Mouse (Mus musculus) telencephalon, adult 2 months (tissue): ENCODE measurements around the gene Gipc2.
"Not testable (repeated sequence)": the region's sequence is repeated elsewhere in the genome, so short reads cannot be mapped to it uniquely, and the experiment has no call there.

Source experiments
- DNase-seq: peaks from one replicate; pipeline ENCODE4 v3.0.0-alpha.2; 2011; ENCODE audit warnings: low read depth, low spot score

The Gipc2 gene

DNA sequence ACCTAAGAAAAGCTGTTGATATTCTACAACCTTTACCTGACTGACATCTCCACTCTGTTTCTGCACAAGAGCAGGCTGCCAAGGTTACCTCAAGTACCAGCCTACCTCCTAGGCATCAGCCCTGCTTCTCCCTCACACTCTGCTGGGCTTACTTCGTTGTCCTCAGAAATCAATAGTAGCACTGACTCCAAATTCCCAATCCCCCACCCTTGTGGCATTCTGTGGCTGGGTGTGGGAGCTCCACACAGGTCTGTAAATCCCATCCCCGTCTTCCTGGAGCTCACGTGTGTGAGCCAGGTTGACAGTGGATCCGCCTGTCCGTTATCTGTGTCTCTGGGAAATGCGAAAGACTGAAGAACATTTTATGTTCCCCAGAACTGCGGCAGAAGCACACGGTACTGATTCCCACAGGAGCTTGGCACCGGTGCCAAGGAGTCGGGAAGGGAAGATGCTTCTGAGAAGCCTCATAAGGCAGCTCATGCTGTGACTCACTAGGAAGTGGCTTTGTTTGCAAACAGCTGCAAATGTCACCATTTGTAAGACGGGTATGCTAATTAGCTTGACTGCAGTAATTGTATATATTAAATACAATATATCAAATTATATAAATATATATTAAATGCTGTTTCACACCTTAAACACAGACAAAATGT lies 10.6 kb downstream of the Gipc2 start:
- peak; percentile 68 for DNase-seq

DNA sequence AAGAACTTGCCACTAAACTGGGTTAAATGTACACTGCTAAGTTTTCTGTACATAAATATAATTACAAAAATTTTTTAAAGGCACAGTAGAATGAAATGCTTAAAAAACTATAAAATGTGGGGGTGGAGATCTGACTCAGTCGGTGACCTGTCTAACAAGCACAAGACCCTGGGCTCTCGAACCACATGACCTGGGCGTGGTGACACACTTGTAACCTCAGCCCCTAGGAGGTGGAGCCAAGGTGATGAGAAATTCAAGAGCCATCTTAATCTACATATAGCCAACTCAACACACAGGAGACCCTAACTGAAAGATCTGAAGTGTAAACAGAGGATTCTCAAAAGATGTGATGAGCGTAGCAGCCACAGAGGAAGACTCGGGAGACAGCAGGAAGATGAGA lies 11.9 kb downstream of the Gipc2 start:
- no peak for DNase-seq

DNA sequence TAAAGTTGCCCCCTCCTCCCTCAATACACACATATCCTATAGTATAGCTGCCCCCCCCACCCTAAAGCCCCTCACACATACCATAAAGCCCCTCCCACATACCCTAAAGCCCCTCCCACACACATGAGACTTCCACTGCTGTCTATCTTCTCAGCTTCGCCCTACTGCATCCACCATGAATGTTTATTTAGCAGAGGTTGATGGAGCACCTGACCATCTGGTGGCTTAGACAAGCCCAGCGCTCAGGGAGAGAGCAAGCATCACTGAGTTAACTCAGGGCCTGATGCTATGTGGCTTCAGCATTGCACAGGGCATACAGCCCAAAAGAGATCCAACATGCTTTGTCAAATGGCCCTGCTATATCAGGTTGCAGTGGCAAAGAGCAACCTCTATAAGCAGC lies 12.9 kb downstream of the Gipc2 start:
- no peak for DNase-seq

DNA sequence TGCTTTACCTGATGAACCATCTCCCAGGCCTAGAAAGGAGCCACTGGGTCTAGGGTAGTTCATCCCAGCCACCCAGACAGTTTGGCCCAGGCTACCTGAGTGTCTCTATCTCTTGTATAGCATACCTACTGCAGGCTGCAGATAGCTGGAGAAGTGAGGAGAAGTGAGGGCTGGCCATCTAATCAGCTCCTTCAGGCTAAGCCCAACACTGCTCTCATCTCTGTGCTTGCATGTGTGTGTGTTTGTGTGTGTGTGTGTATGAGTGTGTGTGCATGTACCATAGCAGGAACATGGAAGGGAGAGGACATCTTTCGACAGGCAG lies 13.6 kb downstream of the Gipc2 start:
- DNase-seq, result no peak

DNA sequence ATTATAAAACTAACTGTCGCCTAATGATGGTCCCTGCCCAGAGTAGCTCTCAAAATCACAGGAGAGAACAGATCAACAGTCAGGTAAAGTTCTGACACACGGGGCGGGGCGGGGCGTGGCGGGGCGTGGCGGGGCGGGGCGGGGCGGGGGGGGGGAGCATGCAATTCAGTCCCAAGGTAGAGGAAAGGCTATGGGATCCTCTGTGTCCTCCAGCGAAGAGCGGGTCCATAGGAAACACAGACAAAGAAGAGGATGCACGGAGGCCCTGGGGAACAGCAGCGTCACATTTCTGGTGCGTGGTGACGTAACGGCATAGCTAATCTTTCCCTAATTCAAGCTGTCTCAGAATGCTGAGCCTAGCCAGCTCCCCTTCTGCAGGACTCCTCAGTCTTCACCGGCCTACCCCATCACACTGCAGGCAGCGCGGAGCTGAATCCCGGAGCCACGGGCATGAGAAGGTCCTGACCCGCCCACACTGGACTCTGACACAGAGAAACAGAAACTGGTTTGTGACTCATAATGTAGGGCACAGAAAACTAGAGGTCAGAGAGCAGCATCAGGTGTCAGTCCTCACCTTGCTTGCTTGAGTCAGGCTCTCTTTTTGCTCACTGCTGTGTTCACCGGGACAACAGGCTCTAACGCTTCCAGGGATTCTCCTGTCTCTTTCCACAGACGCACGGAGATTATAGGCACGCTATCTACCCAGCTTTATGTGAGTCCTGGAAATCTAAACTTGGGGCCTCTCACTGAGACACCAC lies 14.1 kb downstream of the Gipc2 start:
- no peak for DNase-seq

DNA sequence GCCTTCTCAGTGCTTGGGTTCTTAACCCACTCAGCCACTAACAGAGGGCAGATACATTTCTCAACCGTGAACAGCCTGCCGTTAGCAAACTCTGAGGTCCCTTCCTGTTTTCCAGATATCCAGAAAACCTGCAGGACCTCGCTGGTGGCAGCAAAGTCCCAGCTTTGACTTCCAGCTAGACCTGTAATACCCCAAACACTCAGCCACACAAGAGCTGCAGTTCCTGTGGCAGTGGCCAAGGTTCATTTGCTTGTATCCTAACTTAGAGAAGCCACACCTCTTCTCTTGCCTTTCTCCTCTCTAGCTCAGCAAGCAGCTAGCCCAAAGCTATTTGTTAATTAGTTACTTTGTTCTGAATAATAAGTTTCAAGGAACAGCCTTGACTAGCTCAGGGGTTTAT lies 16.2 kb downstream of the Gipc2 start:
- DNase-seq, result no peak

DNA sequence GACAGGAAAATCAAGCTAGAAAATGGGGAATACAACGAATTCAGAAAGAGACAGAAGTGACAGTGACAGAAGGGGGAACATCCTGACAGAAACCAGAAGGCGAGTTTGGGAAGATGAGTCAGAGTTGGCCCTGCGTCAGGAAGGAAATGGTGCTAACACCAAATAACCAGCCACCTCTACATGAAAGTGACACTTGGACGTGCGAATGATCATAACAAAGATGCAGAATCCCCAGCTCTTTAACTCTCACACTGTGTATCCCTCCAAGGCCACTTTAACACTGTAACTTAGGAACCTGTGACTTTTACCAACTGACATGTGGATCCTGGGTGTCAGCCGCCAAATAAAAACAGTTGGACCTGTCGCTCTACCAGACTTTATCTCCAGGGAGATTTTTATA lies 16.6 kb downstream of the Gipc2 start:
- no peak for DNase-seq

DNA sequence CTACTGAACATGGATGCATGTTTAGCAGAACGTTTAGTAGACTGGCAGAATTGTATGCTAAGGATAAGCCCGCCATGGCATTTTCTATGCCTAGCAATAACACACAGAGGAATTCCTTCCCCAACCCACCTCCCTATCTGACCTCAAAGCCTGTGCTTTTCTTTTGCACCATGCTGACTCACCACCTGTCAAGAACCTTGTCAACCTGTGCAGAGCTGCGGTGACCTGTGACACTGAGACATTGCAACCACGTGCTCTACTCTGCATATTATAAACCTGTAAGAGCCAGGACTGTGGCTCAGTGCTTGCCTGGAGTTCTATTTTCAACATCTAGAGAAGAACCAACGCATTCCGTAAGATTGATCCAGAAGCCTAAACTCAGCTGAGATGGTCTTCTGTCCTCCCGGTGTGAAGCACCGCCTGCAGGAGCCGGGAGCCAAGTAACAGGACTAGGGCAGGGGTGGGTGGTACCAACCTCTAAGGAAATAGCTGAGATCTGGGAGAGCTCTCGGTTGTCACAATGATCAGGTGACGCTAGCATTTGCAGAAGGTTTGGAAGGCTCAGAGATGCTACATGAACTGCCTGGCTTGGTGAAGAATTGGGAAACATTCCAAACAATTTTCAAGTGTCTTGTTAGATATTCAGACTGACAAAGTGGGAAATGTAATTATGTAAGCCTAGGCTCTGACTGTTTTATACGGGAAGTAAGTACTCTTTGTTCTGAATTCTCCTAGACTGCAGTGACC lies 18.8 kb downstream of the Gipc2 start:
- DNase-seq, result peak; percentile 61

DNA sequence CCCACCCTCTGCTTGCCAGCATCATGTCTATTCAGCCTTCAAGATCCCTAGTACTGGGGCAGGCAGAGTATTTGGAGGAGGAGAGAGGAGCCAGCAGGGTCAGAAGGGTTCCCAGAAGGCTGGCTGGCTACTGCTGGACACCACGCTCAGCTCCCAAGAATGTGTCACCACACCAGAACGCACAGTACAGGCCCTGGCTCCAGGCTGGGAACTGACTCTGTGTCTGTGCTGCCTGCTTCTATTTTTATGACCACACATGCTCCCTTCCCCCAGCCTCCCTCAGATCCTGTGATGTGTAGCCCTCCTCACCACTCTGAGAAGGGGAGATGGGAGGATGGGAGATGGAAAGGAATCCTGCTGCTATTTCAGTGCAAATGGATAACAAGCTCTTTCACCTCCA lies 20.8 kb downstream of the Gipc2 start:
- no peak for DNase-seq

DNA sequence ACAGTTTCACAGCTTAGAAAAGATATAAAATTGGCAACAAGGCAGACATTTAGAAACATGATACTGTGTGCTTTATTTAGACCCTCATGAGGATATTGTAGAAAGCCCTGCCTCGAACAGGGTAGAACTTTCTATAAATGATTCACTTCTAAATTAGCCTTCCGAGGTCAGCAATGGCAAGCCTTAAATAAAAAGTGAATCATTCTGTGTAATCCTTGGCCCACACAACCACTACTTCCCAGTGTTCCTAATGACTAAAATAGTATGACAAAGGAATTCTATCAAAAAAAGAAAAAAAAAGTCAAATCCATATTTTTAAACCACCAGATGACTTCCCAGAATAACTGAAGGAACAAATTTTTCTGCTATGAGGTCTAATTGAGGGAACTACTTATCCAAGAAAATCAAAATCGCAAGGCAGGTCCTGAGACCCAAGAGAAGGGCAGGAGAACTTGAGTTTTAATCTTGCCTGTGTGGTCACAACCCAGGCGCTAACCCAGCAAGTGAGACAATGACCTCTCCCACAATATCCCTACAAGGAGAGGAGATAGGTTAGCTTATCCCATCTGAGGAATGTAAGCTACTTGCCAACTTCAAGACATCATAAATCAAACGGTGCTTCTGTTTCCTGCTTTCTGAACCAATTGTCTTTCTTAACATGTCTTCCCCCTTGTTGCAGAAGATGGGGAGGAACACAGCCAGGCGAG lies 22.9 kb downstream of the Gipc2 start:
- DNase-seq, result no peak

DNA sequence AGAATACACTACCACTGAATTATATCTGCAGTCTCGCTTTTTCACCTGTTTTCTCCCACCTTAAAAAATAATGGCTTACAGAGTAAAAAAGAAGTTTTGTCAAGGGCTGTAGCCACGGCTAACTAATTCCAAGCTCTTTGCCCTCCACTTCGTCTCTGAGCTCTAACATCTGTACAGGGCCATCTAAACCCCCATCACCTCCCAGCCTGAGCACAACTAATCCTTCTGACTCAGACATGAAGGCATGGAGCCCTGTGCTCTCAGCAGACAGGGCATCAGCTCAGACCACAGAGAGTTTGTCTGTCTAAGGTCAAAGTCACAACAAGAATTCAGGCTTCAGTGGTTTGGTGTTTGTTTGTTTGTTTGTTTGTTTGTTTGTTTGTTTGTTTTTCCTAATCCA lies 23.9 kb downstream of the Gipc2 start:
- no peak for DNase-seq

DNA sequence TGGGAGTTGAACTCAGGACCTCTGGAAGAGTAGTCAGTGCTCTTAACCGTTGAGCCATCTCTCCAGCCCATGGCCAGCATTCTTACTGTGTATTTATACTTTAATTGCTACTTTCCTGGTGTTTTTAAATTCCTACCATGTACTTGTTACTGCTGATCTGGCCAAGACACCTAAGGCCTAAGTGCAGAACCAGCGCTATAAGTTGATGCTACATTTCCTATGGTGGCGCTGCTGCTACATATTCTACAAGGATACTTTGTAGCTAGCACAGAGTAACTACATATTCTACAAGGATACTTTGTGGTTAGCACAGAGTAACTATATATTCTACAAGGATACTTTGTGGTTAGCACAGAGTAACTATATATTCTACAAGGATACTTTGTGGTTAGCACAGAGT lies 26.7 kb downstream of the Gipc2 start:
- not testable (repeated sequence) for DNase-seq

DNA sequence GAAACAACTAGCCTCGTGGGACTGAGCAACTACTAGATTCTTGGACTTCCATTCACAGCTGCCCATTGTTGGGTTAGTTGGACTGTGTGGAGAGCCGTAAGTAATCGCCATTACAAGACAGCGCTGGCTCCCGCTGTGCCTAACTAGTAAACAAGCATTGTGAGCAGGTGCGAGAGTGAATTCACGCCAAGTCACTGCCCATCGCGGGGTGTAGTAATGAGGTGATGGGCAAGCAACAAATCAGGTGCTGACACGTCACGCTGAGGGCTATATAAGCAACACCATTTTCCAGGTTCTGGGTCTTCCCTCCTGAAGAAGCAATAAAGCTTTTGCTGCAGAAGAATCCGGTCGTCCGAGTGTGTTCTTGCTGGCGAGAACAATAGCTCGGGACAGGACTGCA lies 29.9 kb downstream of the Gipc2 start:
- DNase-seq, result not testable (repeated sequence)

DNA sequence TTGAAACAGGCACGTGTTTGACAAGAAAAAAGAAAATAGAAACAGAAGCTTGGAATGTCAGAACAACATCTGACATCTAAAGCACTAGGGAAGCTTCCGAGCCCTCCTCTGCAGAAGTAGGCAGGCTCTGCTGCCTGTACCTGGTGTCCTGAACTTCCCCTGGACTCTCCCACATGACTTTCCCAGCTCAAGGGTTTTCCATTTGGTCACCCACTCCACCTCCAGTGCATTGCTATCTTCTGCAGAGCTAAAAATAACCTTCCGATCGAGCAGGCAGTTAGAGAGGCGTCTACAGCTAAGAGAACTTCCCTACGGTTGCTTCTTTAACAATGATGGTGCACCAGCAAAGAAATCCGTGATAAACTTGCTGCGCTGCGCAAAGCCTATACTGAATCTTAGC lies 32.4 kb downstream of the Gipc2 start:
- DNase-seq, result no peak

DNA sequence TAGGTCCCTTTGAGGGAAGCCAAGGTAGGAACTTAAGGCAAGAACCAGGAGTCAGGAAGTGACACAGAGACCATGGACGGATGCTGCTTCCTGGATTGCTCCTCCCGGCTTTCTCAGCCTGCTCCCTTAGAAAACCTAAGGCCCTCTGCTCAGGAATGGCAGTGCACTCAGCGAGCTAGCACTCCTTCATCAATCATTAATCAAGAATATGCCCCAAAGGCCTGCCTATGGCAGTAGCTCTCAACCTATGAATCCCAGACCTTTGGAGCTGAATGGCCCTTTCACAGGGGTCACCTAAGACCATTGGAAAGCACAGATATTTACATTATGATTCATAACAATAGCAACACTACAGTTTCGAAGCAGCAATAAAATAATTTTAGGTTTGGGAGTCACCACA lies 35.1 kb downstream of the Gipc2 start:
- DNase-seq, result no peak

DNA sequence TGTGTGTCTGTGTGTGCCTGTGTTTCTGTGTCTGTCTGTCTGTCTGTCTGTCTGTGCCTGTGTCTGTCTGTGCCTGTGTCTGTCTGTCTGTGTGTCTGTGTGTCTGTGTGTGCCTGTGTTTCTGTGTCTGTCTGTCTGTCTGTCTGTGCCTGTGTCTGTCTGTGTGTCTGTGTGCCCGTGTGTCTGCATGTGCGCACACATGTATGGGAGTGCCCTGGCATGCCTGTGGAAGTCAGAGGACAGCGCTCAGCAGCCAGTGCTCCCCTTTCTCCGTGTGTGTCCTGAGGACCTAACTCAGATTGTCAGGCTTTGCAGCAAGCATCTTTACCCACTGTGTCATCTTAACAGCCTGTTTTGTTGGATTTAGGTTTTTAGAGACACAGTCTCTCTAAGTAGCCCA lies 36.6 kb downstream of the Gipc2 start:
- DNase-seq, result not testable (repeated sequence)

DNA sequence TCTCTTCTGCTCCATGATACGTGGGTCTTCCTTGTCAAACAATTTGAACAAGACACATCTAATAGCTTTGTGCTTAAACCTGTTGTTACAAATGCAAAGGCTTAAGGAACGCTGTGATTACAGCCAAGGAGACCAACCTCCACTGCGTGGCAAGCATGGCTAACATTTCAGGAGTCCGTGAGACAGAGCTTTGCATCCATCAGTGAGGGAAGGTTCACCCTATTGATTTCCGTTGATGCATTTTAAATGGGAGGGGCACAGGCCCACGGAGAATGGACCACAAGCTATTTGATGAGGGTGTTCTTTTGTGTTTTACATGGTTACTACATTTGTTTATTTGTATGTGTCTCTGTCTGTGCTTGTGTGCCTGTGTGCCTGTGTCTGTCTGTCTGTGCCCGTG lies 37.4 kb downstream of the Gipc2 start:
- no peak for DNase-seq

DNA sequence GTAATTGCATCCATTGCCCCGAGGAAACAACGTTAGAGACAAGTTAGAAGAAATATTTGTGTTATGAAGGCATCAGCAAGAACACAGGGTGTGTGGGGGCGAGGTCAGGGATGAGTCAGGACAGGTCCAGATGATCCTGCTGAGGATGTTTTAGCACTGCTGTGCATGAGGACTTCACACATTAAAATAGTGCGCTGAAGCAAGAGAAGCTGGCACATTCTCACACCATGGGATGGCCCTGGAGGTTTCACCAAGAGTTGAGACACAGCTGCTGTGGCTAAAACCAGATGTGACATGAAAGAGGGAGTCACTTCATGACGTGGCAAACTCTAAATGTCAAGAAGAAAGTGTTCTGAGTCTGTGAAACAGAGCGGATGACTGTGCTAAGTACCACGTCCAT lies 38.9 kb downstream of the Gipc2 start:
- DNase-seq, result no peak

DNA sequence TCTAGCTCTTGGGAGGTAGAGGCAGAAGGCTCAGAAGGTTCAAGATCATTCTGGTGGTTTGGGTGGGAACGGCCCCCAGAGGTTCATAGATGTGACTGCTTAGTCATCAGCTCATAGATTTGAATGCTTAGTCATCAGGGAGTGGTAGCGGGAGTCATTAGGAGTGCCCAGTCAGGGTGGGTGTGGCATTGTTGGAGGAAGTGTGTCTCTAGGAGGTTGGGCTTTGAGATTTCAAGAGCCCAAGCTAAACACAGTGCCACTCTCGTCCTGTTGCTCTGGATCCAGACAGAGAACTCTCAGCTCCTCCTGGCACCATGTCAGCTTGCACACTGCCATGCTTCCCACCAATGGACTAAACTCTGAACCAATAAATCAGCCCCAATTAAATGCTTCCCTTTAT lies 43.3 kb downstream of the Gipc2 start:
- DNase-seq, result no peak

DNA sequence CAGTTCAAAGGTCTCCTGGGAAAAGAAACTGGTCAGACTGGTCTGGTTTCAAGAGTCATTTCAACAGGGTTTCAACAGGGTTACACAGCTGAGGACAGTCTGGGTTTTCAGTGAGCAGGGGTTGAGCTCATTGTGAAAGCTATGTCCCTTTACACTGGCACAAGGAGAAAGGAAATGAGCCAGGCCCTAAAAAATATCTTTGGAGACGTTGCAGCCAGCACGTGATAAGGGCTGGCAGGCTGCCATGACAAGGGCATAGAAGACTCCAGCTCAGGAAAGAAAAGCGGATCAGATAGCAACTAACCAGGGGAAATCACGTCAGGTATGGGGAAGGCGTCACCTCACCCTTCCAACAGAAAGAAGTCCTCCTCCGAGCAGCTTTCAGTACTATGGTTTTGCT lies 43.9 kb downstream of the Gipc2 start:
- no peak for DNase-seq

DNA sequence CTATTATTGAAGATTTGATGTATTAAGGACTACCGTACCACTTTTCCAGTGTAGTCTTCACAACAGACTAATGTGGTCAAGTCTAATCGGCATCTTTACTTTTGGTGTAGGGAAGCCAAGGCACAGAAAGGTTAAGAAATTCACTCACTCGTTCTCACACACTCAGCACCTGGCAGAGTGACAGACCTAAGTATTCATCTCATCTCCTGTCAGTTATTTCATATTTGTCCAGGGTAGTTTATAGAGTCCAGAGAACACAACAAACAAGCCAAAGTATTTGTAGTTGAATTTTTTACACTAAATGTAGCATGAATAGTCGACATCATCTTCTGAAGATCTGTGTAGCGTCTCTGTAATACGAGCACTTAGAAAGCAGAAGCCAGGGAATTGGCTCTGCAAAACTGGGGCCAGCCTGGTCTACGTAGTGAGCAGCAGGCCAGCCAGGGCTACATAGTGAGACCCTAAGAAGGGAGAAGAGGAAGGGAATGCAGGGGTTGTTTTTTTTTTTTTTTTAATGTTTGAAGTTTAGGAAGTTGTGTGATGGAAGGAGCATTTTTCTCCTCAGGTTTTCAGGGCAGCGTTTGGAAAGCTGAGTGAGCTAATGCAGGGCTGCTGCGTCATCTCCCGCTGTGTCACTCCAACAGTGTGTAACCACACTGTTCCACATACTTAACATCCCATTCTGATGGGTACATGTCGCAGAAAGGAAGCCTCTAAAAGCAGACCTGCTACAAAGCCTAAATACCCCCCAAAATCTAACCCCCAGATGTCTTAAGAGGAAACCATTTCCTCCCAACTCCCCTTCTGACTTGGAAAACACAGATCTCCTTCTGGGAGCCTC lies 44.6 kb downstream of the Gipc2 start:
- no peak for DNase-seq

DNA sequence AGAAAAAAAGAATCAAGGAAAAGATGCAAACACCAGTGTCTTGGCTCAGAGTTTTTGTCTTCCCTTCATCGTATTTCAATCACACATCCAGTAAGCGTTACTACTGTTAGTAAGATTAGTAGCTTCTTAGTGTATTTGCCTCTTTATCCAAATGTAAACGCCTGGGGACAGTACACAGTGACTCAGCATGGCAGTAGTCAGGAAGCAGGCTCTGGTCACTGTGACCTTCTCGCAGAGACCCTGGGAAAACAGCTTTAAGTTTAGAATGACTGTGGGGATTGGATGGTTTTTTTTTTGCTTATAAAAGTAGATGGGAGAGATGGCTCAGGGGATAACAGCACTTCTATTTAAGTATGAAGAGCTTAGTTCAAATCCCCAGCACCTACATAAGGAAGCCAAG lies 46.0 kb downstream of the Gipc2 start:
- DNase-seq, result no peak
